Comparison of ENCODE assay signal across 25 mouse cellular contexts in genomic region chr5:76680959-76681358, GRCm38 (mm10). TPM values are rescaled to one million over a fixed set of nuclear protein-coding genes. Genes with fewer than 3 reads are reported as not detected.
"Had no signal": no experiment of that assay in that cellular context is flagged by ENCODE, and none has a peak within 500 bp of the region (broad histone marks: within the 10 kb centered on the region; RNA-seq: fewer than 3 reads in every experiment).

No protein-coding gene starts in this region.

- DNase-seq: kidney, adult 2 months; kidney, postnatal 10 days; layer of hippocampus, adult 9-11 months; liver; lung, adult 2 months; lung, postnatal 14 days; right cerebral cortex, adult 18-20 months; right cerebral cortex, postnatal 14 days; right cerebral cortex, postnatal 4 days; thymus, adult 2 months; thymus, postnatal 25 days had no signal

- H3K4me3 ChIP-seq: kidney, embryonic 15.5 days; layer of hippocampus, adult 2 months; limb, embryonic 10.5 days; limb, embryonic 13.5 days; liver, embryonic 12.5 days; liver, embryonic 15.5 days; midbrain, embryonic 13.5 days; myocyte; neural tube, embryonic 12.5 days; neural tube, embryonic 15.5 days had no signal

- H3K9me3 ChIP-seq: limb, embryonic 10.5 days; liver, embryonic 12.5 days; liver, embryonic 15.5 days had no signal

- H3K4me1 ChIP-seq: limb, embryonic 10.5 days had no signal

- H3K27me3 ChIP-seq: kidney, embryonic 15.5 days; limb, embryonic 13.5 days; liver, embryonic 12.5 days; liver, embryonic 15.5 days; midbrain, embryonic 13.5 days; neural tube, embryonic 12.5 days; neural tube, embryonic 15.5 days had no signal

- ATAC-seq: intestine, postnatal 0 days; liver, embryonic 12.5 days had no signal

- H3K4me2 ChIP-seq: kidney, embryonic 15.5 days; limb, embryonic 13.5 days; liver, embryonic 12.5 days; liver, embryonic 15.5 days; midbrain, embryonic 13.5 days; neural tube, embryonic 12.5 days; neural tube, embryonic 15.5 days had no signal

- H3K27ac ChIP-seq: kidney, embryonic 15.5 days; layer of hippocampus, adult 2 months; limb, embryonic 10.5 days; limb, embryonic 13.5 days; liver, embryonic 12.5 days; liver, embryonic 15.5 days; macrophage; neural tube, embryonic 12.5 days; neural tube, embryonic 15.5 days; stomach, postnatal 0 days had no signal

- H3K9ac ChIP-seq: kidney, embryonic 15.5 days; limb, embryonic 13.5 days; liver, embryonic 12.5 days; liver, embryonic 15.5 days; midbrain, embryonic 13.5 days; neural tube, embryonic 12.5 days; neural tube, embryonic 15.5 days had no signal

- H3K36me3 ChIP-seq: kidney, embryonic 15.5 days; limb, embryonic 13.5 days; liver, embryonic 12.5 days; liver, embryonic 15.5 days; neural tube, embryonic 15.5 days had no signal

RNA-seq across cellular contexts. Expression of gene C530008M17Rik, which starts 24.6 kb away (rescaled TPM):
- total RNA-seq: monocyte, adult 5-6 weeks had no signal
